Mouse (Mus musculus) megakaryocyte-erythroid progenitor cell, adult 5 weeks (primary cell): ENCODE results near the gene Slc25a41. TPM values are rescaled to one million over a fixed set of nuclear protein-coding genes. Genes with fewer than 3 reads are reported as not detected.

Experiments
- polyA plus RNA-seq: library from polyadenylated mRNA; stranded (reverse); fragments of >175 nt; gene quantifications from 2 replicates; pipeline ENCODE4 v1.2.3, GENCODE M21; 2012

Slc25a41 gene
- polyA plus RNA-seq: not detected in 2 replicates

DNA sequence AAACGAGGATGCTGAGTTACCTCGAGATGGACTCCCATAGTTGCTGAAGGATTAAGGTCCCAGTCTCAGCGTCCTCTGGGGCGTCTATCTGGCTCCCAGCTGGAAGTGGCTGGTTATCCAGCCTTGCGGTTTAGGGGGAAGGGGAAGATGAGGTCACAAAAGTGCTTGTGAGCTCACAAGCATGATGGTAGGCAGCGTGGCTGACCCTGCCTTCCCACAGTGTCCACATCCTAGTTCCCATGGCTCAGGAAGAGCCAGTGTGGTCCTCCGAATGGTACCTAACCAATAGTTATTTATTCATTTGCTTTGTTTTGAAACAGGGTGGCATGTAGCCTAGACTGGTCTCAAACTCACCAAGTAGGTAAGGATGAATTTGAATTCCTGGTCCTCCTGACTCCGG, at the start of gene Slc25a41:
Gene Slc25a41 (minus strand): TSS at position 101 of the 400 bp plus-strand sequence.

GRCm38 (mm10) chr17:57087049-57087832, 45.8 kb upstream of the Slc25a41 start, which contains the start of gene Tubb4a:
Tubb4a (minus strand) TSS chr17:57087782.

DNA sequence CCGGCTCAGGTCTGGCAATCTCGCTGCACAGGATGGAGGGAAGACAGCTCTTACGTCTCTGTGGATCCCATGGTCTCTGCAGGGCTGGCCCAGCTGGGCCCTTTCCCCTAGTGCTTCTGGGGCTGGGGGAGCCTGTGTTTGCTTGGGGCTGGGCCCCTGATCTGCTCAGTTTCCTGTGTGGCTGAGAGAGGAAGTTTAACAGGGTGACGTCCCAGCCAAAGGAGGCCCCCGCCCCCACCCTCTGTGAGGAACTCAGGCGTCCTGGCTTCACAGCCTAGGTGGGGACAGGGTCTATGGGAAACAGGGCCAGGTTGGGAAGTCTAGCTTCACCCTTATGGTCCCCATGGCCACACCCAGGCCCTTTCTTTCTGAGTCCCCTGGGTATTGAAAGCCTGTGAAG, 36.9 kb upstream of the Slc25a41 start, which contains the start of gene Dennd1c:
Gene Dennd1c (minus strand): TSS at position 179 of the 400 bp plus-strand sequence.

DNA sequence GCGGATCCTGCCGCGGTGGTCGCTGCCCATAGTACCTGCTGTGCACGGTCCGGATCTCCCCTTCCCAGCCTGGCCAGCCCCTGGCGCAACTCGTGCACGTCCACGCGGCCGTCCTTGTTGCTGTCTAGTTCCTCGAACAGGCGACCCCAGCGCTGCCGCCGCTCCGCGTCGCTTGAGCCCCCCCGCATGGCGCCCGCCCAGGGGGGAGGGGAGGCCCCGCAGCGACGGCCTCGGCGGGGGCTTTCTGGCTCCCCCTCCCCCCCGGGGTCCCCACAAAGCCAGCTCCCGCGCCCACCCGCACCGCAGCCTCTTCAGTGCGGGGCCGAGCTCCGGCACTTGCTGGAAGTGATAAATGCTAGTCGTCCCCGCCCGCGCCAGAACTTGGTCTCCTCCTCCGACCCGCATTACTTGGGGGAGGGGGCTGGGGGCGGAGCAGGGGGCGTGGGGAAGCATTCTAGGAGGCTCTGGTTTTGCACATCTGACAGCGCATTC, 18.1 kb upstream of the Slc25a41 start, which contains the start of gene Slc25a23:
Gene Slc25a23 (minus strand): TSS at position 378 of the 492 bp plus-strand sequence.

DNA sequence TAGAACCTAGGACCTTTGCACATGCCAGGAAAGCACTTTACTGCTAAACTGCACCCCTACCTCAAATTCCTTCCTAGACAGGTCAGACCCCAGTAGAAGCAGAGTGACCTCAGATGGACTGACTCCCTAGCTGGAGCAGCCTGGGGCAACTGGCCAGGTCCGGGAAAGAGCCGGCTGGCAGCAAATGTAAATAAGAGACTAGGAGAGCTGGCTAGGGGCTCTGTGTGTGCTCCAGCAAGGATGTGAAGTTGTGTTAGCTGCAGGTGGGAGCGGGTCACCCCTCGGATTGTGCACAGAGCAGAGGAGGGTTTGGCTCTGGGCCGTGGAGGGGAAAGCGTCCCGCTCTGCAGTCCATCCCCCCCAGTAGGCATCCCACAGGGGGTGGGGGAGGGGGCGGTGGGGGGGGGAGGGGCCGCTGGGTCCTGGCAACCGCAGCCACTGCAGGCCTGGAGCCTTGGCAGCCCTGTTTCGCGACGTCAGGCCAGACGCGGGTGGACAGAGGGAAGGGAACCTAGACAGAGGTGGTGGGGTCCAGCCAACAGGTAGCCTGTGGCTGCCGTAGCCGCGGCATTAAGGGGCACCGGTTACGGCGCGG, 17.5 kb upstream of the Slc25a41 start, which contains the start of gene Crb3:
Gene Crb3 (plus strand): TSS at position 215 of the 595 bp plus-strand sequence.

DNA sequence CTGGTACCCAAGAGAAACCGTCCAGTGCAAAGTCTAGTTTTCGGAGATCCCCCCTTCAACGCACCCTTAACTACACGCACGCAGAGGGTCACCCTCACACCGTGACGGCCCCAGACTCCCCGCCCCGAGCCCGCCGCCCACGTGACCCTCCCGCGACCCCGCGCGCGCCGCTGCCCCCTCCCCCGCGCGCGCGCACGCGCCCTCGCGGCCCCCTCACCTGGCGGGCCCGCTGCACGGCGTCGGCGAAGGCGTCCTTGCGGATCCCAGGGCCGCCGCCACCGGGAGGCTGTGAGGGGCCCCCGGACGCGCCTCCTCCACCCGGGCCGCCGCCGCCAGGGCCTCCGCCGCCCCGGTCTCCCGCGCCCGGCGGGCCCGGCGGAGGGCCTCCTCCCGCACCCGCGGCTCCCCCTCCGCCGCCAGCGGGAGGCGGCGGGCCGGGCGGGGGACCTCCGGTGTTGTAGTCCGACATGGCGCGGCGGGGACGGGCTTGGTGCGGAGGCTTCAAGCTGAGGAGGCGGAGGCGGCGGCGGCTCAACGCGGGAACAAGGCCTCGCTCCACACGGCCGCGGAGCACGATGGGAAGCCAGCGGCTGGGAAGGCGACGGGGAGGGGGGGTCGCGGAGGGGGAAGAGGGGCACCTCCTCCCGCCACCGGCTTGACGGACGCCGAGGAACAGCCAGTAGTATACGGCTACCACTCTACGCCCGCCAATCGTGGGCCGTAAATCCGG, 10.4 kb downstream of the Slc25a41 start, which contains the start of gene Khsrp:
Gene Khsrp (minus strand): TSS at position 592 of the 730 bp plus-strand sequence.

GRCm38 (mm10) chr17:57011236-57012141, 30.0 kb downstream of the Slc25a41 start, which contains the start of the genes Gtf2f1 and Gm17949:
Gtf2f1 (minus strand) TSS chr17:57011288.
Gm17949 (plus strand) TSS chr17:57011469.

GRCm38 (mm10) chr17:56999968-57000609, 41.4 kb downstream of the Slc25a41 start, which contains the start of gene Pspn:
Pspn (minus strand) TSS chr17:57000018.

DNA sequence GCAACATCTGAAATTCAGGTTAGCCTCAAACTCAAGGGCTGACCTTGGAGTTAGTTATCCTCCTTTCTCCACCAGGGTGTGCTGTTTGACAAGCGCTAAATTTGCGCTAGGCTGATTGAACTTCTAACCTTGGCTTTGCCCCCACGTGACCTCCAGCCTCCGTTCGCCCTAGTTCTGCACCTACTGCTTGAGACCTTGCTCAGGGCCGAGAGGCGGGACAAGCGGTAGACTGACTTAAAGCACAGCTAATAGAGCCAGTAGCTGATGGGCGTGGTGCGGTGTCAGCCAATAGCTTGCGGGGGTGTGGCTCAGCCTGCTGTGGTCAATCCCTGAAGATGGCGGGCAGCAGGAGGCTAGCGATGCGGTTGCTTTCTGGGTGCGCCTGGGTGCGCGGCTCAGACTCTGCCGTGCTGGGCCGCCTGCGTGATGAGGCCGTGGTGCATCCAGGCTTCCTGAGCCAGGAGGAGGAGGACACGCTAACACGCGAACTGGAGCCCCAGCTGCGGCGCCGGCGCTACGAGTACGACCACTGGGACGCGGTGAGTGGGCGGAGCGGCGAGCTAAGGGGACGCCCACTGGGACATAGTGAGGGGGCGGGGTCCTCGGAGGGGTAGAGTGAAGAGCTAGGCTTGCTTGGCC, 44.3 kb downstream of the Slc25a41 start, which contains the start of gene Alkbh7:
Gene Alkbh7 (plus strand): TSS at position 311 of the 639 bp plus-strand sequence.

DNA sequence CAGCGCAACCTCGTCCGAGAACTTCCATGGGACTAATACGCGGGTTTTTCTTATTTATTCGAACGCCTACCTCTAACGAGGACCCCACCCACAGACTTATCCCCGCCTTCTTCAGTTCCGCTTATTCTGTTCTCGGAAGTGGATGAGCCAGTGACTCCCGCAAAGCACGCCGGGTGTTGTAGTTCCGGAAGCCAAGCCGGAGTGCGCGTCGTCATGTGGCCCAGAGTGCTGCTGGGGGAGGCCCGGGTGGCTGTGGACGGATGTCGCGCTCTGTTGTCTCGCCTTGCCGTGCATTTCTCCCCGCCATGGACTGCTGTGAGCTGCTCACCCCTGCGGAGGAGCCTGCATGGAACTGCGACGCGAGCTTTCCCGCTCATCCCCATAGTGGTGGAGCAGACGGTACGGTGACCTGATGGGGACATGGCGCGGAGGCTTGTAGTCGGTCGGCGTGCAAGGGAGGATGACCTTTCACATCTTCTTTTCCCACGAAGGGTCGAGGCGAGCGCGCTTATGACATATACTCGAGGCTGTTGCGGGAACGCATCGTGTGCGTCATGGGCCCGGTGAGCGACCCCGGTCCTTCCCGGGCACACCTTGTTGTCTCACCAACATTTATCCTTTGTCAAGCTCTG, 51.2 kb downstream of the Slc25a41 start, which contains the start of gene Clpp:
Gene Clpp (plus strand): TSS at position 191 of the 632 bp plus-strand sequence.

Other genes starting within 250 kb of the Slc25a41 start
- gene Rfx2, start 210.6 kb downstream of the Slc25a41 start, polyA plus RNA-seq: 36.0 and 39.0 TPM in 2 replicates
- not detected in 2 replicates for gene Acsbg2, start 167.2 kb downstream of the Slc25a41 start, polyA plus RNA-seq
- 0.03 TPM in 1 of 2 replicates, not detected in the other for gene 1700061G19Rik, start 166.2 kb downstream of the Slc25a41 start, polyA plus RNA-seq
- gene Mllt1, start 106.2 kb downstream of the Slc25a41 start, polyA plus RNA-seq: 161 and 162 TPM in 2 replicates
- gene Acer1, start 59.5 kb downstream of the Slc25a41 start, polyA plus RNA-seq: 0.05 TPM in 1 of 2 replicates, not detected in the other
- 188 and 191 TPM in 2 replicates for gene Clpp, start 51.3 kb downstream of the Slc25a41 start, polyA plus RNA-seq
- gene Alkbh7, start 44.3 kb downstream of the Slc25a41 start, polyA plus RNA-seq: 39.5 and 41.4 TPM in 2 replicates
- gene Pspn, start 41.6 kb downstream of the Slc25a41 start, polyA plus RNA-seq: 0.53 and 0.57 TPM in 2 replicates
- 163 and 222 TPM in 2 replicates for gene Gtf2f1, start 30.4 kb downstream of the Slc25a41 start, polyA plus RNA-seq
- 0.05 TPM in 1 of 2 replicates, not detected in the other for gene Gm17949, start 30.2 kb downstream of the Slc25a41 start, polyA plus RNA-seq
- 284 and 303 TPM in 2 replicates for gene Khsrp, start 10.1 kb downstream of the Slc25a41 start, polyA plus RNA-seq
- 0.50 and 0.56 TPM in 2 replicates for gene Crb3, start 17.5 kb upstream of the Slc25a41 start, polyA plus RNA-seq
- 19.3 and 25.8 TPM in 2 replicates for gene Slc25a23, start 18.2 kb upstream of the Slc25a41 start, polyA plus RNA-seq
- 26.9 and 27.3 TPM in 2 replicates for gene Dennd1c, start 36.9 kb upstream of the Slc25a41 start, polyA plus RNA-seq
- gene Tubb4a, start 46.1 kb upstream of the Slc25a41 start, polyA plus RNA-seq: 0.17 and 0.61 TPM in 2 replicates
- gene Tnfsf9, start 63.7 kb upstream of the Slc25a41 start, polyA plus RNA-seq: 6.1 and 9.5 TPM in 2 replicates
- gene Cd70, start 108.1 kb upstream of the Slc25a41 start, polyA plus RNA-seq: 0.13 and 0.18 TPM in 2 replicates
- 3.9 and 5.0 TPM in 2 replicates for gene Tnfsf14, start 152.5 kb upstream of the Slc25a41 start, polyA plus RNA-seq
- 55.0 and 62.5 TPM in 2 replicates for gene C3, start 186.5 kb upstream of the Slc25a41 start, polyA plus RNA-seq
- gene Gpr108, start 206.8 kb upstream of the Slc25a41 start, polyA plus RNA-seq: 34.4 and 35.6 TPM in 2 replicates
- 23.5 and 31.9 TPM in 2 replicates for gene Trip10, start 207.8 kb upstream of the Slc25a41 start, polyA plus RNA-seq
- 79.1 and 90.5 TPM in 2 replicates for gene Vav1, start 237.4 kb upstream of the Slc25a41 start, polyA plus RNA-seq